Mouse (Mus musculus) heart, postnatal 0 days (tissue): ENCODE results near the gene Synpo2l.

ENCODE experiments used
- CTCF ChIP-seq: IDR thresholded peaks from 2 replicates; pipeline ENCODE4 v1.5.1; 2016; ENCODE audit warnings: antibody characterized with exemption, control low read depth, low read depth
- EP300 ChIP-seq: IDR thresholded peaks from 2 replicates; pipeline ENCODE4 v1.6.1; 2016; ENCODE audit warnings: antibody characterized with exemption, low read depth

DNA sequence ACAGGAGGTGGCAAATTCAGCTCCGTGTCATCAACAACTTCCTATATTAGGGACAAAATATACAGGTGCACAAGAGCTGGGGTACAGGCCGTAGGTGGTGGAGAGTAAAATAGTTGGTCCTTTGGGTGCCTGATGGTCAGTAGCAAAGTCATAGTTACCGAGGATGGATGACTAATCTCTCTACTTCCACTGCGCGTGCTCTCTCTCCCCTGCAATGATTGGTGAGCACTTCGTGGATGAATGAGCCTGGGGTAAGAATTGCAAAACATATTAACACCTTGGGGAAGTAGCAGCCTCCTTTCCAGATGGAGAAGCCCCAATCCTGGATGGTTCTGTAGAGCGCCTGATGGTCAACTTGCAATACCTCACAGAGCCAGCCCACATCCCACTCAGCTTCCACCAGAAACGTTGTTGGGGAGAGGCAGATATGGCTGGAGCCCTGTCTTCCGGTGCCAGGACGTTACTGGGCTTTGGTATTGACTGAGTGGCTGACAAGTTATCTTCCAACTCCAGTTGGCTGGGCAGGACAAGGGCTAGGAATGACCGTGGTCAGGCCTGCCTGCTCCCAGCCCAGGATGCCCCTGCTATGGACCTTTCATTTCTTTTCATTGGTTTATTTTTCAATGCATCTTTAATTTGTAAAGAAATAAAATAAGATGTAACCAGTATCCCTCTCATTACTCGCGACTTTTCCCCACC is 26.2 kb upstream of the Synpo2l start:
- TF ChIP-seq CTCF (no peak), EP300 (no peak)
